Mouse (Mus musculus) monocyte, adult 2 months (primary cell): ENCODE measurements around the gene Ptn.

Experiments
- DNase-seq, 2 experiments: peaks; one replicate each; pipeline ENCODE4 v3.0.0; 2022; ENCODE audit warnings: low spot score in 2 of 2, low read depth in 1 of 2

Gene Ptn

GRCm38 (mm10) chr6:36816666-36817065 is 6.6 kb upstream of the Ptn start:
- no peak for DNase-seq

DNA sequence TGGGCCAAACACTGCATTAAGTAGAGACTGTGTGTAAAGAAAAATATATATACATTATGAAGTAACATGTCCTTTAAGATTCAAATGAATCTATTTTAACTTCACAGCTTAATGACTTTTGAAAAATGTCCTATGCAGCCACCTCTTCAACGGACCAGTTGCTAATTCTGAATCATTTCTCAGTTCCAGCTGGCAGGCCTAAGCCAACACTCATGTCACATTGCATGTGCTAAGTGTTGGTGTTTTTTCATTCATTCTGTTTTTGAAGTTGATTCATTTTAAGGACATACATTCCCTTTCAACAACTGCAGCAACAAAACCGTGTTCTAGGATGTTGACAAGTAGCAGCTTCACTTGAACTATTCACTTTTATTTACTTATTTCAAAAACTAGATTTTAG is 6.0 kb upstream of the Ptn start:
- DNase-seq: no peak

GRCm38 (mm10) chr6:36812666-36813515 is 2.9 kb upstream of the Ptn start:
- no peak for DNase-seq

- no peak for DNase-seq
Observed at GRCm38 (mm10) chr6:36810448-36810847, 428 bp upstream of the Ptn start.

DNA sequence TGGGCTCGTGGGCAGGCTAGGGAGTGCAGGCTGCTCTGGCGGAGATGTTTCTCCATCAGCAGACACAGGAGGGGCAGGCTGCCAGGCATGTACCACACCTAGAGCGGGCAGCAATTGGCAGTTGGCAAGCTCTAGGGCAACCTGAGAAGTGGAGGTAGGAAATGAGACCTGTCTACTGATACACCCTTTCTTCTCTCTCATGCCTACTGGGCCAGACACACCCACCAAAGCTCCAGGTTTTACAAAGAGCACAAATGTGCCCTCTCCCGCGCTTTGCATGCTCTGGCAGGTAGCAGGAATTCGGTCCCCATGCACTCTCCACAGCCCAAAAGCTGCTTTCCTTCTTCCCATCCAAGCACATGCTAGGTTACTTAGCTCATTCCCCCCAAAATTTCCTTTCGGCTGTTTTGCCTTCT is 701 bp downstream of the Ptn start:
- no peak for DNase-seq

DNA sequence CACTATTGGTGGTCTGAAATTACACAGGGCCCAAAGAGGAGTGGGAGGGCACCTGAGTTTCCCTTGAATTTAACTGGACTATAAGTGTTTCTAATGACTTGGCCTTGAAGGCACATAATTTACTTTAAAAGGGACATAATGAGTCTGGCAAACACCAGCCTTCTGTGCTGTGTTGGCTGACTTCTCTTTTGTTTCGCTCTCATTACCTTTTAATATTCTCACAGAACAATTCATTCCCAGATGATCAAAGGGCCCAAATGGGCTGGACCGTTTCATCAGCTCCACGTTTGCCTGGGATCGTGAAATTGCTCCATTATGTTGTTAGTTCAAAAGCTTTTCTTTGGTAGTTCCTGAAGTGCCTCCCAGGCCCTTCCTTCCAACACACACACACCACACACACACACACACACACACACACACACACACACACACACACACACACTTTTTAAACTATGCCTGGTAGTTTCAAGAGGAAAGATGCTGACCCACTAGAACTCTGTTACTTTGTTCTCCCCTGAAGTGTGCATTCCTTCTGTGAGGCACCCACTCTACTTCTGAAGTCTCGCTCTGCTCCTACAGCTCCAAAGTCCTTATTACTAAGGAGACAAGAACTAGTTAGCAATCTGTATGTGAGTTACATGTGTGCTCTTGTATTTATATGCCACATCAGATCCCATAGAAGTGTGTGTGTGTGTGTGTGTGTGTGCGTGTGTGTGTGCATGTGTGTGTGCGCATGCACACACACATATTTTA is 1.5 kb downstream of the Ptn start:
- no peak for DNase-seq

DNA sequence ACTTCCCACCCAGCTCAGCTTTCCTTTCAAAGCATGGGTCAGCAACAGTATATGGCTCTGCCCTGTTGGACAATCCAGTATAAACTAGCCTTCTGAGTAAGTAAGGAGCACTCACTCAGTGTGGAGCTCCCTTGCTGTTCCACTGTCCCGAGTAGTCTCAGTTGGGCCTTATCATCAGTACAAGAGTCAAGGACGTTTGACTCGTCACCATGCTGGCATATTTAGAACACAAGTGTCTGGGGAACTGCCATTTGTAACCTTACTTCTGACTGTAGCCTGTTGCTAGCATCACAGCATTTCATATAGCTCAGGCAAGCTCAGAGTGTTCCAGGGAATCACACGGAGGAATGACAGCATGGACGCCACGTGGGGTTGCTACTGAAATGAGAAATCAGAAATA is 3.1 kb downstream of the Ptn start:
- no peak for DNase-seq

DNA sequence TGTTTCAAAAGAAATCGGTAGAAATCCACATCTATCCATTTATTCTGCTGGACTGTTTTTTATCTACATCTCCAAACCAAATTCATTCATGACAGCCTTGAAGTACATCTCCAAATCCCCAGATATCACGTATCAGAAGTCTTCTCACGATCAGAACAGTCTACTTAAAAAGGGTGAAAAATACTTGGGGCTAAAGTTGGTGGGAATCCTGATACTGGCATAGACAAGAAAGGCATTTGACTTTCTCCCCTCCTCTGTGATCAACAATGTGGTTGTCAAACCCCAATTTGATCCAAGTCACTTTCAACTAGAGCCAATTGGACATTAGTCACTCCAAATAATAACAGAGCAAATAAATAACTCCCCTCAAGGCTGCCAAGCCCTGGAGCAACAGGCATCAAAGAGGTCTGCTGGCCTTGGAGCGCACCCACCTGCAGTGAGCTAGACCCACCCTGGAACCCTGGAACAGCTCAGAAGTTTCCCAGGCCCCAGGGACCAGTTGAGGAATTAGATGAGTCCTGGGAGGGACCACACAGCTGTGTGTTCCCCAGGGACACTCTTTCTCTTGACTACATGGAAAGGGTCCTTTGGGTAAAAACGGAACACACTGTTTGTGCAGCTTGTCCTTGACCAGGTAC is 9.6 kb downstream of the Ptn start:
- no peak for DNase-seq

DNA sequence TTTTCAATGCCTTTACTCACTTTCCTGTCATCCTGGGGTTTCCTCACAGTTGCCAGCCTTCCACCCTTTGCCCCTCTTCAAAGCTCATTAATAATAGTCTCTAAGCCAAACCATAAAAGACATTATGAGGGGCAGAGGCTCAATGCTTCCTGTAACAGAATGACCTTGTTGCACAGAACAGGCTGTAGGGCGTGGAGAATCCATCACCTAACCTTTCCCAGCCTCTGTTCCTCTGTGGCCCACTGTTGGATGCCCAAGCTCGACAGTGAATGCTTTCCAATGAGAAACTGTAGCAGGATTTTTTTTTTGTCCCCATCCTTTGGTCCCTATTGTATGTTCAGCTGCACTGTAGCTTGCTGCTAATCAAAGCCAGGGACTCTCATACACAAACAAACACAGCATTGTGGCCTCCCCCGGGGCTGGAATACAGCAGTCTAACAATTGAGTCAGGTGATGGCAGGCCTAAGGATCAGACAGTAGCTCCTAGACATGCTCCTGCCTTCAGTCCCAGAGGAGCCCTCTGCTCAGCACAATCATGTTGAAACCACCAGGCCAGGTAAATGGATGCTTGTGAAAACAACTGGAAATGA is 12.9 kb downstream of the Ptn start:
- DNase-seq: no peak

GRCm38 (mm10) chr6:36794535-36794934 is 15.5 kb downstream of the Ptn start:
- no peak for DNase-seq

DNA sequence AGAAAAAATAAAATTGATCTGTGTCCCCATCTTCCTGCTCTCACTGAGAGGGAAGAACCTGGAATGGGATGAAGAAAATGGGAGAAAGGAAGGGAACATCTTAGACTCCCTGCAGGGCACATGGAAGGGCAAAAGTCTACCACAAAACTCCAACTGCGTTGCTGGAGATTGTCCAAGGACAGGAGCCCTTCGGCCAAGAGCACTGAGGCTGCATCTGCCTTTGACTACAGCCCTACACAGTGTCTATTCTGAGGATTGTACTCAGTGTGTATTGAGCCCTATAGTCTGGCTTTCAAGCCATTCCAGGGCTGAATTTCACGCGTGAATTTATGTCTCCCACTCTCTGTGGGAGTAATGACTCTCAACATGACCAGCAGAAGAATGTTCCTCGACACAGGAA is 16.2 kb downstream of the Ptn start:
- no peak for DNase-seq

DNA sequence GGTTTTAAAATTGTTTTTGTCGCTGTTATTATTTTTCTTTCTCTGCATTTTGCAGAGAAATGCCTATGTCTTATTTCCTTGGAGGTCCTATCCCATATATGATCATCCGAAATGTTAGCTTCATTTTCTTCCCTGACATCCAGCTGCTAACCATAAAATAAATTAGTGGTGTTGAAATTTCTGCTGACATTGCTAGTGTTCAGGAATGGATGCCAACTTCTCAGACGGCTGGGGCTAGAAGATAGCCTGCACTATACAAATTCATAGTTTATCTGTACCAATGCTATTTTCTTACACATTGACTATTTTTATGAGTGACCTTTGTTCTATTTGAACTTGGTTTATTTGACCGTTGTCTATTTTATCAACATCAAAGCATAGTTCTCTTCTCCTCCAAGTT is 20.8 kb downstream of the Ptn start:
- DNase-seq: no peak

DNA sequence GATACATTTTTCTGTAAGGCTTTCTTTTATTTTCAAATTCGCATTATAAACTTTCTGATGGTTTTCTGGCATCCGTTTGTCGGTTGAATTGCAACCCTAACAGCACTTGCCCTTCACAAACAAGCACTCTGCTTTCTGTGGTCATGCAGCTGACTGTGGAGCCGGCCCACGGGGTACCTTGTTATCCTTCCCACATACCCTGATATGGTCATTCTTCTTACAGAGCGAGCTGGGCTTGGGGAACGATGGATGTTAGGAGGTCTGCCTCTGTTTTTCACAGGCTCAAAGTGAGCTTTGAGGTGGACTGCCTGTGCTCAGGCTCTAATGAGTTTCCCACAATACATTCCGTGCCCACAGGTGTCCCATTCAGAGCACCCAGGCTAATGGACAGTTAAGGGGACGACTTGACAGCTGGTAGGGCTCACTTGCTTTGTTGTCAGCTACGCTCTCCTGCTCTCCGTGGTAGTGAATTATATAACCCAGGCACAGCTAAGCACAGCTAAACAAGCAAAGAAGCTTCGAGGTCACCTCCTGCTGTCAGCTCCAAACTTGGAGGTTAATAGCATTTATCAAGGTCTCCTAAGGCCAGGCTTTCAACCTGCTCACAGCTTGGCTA is 21.3 kb downstream of the Ptn start:
- DNase-seq: no peak

GRCm38 (mm10) chr6:36784682-36785208 is 25.3 kb downstream of the Ptn start:
- no peak for DNase-seq

- no peak for DNase-seq
Observed at GRCm38 (mm10) chr6:36782481-36782880, 27.5 kb downstream of the Ptn start.

- DNase-seq: no peak
Observed at GRCm38 (mm10) chr6:36777567-36778337, 32.3 kb downstream of the Ptn start.

DNA sequence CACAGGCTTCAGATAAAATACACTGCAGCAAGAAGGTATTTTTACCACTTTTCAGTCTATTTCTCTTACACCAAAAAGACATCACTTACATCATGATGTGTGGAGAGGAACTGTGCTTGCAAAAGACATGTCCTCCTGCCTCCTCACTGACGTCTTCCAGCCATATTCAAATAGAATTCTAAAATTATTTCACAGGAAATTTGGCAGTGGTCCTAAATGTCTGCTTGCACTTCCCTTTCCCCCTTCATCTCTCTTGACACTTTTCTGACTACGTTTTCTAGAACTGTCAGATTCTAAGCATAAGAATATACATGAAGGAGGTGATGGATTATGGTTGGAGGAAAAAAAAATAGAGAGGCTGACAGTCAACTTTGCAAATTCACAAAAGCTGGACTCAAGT is 33.0 kb downstream of the Ptn start:
- DNase-seq: no peak

DNA sequence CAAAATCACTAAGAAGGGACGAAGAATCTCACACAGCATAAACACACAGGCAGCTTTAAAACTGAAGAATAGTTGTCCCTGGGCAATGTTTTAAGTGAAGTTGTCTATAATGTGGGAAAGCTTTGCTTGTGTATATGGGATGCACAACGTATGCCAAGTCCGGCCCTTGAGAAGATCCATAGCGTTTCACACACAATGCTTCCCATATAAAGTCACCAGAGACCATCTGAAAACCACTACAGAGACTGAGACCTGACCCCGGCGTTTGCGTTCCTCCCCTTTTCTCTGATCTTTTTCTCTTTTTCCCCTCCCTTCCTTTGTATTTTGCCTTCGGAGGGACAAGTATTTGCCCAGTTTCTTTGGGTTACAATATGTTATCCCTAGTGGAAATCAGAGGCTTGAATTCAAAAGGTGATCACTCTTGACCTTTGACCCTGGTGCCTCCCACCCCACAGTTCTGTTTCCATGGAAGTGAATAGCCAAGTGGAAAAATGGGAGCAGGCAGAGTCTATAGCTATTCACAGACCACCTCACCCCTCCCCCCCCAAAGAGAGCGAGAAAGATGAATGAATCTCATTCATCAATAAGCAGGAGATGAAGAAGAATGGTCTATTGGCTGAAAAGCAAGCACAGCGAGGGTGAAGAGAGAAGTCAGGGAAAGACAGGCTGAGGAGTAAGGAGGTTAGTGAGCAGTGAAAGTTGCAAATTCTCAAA is 34.2 kb downstream of the Ptn start:
- DNase-seq: no peak

GRCm38 (mm10) chr6:36772541-36772940 is 37.5 kb downstream of the Ptn start:
- no peak for DNase-seq

DNA sequence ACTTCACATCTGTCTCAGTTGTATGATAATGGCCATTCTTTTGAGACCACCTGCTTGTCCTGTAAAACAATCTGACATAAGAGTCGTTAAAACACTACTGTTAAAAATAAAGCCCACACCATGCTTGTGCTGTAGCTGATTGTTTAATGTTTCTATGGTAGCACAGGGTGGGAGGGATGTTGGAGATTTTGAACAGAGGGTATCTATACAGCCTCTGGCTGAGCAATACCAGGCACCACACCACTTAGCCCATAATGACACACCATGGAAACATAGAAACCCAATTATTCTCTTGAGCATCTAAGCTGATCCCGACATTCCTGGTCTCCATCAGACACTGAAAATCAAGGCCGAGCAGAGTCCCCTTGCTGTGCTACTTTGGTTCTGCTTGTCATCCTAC is 41.0 kb downstream of the Ptn start:
- no peak for DNase-seq
